Mouse (Mus musculus) hindbrain, embryonic 15.5 days (tissue): ENCODE measurements around the gene Gm49383. TPM values are rescaled to one million over a fixed set of nuclear protein-coding genes. Genes with fewer than 3 reads are reported as not detected.

Experiments used
- ATAC-seq: fragments of 200-750 bp; cut with Nextera tagmentation; 2 replicates; pipeline ENCODE4 v1.8.0; 2017; ENCODE audit warnings: low read depth, moderate number of reproducible peaks, moderate TSS enrichment; ENCODE audit not compliant: low FRiP score
- H3K27ac ChIP-seq: fragments of 300-500 bp; sonication (generic); replicated peaks from 2 replicates; pipeline ENCODE4 v1.5.1; 2015; ENCODE audit warnings: mild to moderate bottlenecking, inconsistent platforms
- H3K27me3 ChIP-seq: fragments of 300-500 bp; sonication (generic); 2 replicates; pipeline ENCODE4 v1.6.1; 2015; ENCODE audit warnings: control low read depth, inconsistent platforms
- H3K36me3 ChIP-seq: fragments of 300-500 bp; sonication (generic); 2 replicates; pipeline ENCODE4 v1.6.1; 2015; ENCODE audit warnings: control low read depth, inconsistent platforms
- H3K4me1 ChIP-seq: fragments of 300-500 bp; sonication (generic); replicated peaks from 2 replicates; pipeline ENCODE4 v1.6.1; 2015; ENCODE audit warnings: control low read depth, inconsistent platforms
- H3K4me2 ChIP-seq: fragments of 300-500 bp; sonication (generic); 2 replicates; pipeline ENCODE4 v1.6.1; 2015; ENCODE audit warnings: moderate library complexity, mild to moderate bottlenecking, inconsistent platforms
- H3K4me3 ChIP-seq: fragments of 300-500 bp; sonication (generic); 2 replicates; pipeline ENCODE4 v1.5.1; 2015; ENCODE audit warnings: mild to moderate bottlenecking, inconsistent platforms
- H3K9ac ChIP-seq: fragments of 300-500 bp; sonication (generic); 2 replicates; pipeline ENCODE4 v1.6.1; 2015; ENCODE audit warnings: inconsistent platforms
- H3K9me3 ChIP-seq: fragments of 300-500 bp; sonication (generic); 2 replicates; pipeline ENCODE4 v1.6.1; 2016; ENCODE audit warnings: control low read depth, inconsistent platforms
- WGBS: fragments of 180-500 bp; shearing (Covaris S2); methylation state at CpG from one replicate; pipeline ENCODE4 v1.1.7; 2015; 5-methylcytosine and 5-hydroxymethylcytosine counted together
- polyA plus RNA-seq: library from polyadenylated mRNA; unstranded; fragments of >200 nt; fragmentation: Nextera tagmentation; extraction: Ambion mirVana; gene quantifications from 2 replicates; pipeline ENCODE4 v1.2.1, GENCODE M21; 2015

Gm49383 gene
- polyA plus RNA-seq, 1 experiment from 2014 or later: 14.1 TPM

GRCm38 (mm10) chr12:69214393-69214792 is 17.5 kb upstream of the Gm49383 start:
- H3K9me3 ChIP-seq: no peaks in the 10 kb centered on the region
- H3K4me1 ChIP-seq: no peaks in the 10 kb centered on the region
- no peaks in the 10 kb centered on the region for H3K36me3 ChIP-seq
- H3K4me3 ChIP-seq: no peak overlapping the region
- no peak for ATAC-seq
- H3K9ac ChIP-seq: no peak overlapping the region
- H3K4me2 ChIP-seq: no peak overlapping the region
- H3K27ac ChIP-seq: no peak overlapping the region
- H3K27me3 ChIP-seq: no peaks in the 10 kb centered on the region
- WGBS: 95% methylated on average over 7 of the region's 7 CpGs

DNA sequence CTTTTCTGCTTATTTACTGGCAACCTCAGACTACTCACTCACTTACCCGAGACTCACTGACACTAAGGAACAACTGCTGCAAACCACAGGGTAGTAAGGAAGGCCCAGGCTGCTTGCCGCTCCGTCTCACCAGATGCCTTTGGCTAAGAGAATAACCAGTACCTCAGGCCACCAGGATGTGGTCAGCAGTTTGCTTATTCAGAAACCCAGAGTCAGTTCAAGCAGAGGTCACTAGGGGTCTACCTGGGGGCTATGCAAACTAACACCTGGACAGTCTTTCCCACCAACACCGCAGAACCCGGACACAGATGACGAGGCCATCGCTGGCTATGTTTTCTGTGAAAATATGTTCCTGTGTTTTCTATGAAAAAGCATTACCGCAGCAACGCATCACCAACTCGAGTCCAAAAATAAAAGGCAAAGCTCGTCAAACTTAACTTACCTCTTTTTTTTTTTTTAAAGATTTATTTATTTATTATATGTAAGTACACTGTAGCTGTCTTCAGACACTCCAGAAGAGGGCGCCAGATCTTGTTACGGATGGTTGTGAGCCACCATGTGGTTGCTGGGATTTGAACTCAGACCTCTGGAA is 16.4 kb upstream of the Gm49383 start:
- H3K4me2 ChIP-seq: no peak overlapping the region
- 95% methylated on average over 13 of the region's 13 CpGs for WGBS
- no peak overlapping the region for H3K27ac ChIP-seq
- H3K9ac ChIP-seq: no peak overlapping the region
- no peak overlapping the region for H3K4me3 ChIP-seq
- no peak for ATAC-seq
- no peaks in the 10 kb centered on the region for H3K36me3 ChIP-seq
- no peaks in the 10 kb centered on the region for H3K9me3 ChIP-seq
- H3K4me1 ChIP-seq: no peaks in the 10 kb centered on the region
- no peaks in the 10 kb centered on the region for H3K27me3 ChIP-seq

DNA sequence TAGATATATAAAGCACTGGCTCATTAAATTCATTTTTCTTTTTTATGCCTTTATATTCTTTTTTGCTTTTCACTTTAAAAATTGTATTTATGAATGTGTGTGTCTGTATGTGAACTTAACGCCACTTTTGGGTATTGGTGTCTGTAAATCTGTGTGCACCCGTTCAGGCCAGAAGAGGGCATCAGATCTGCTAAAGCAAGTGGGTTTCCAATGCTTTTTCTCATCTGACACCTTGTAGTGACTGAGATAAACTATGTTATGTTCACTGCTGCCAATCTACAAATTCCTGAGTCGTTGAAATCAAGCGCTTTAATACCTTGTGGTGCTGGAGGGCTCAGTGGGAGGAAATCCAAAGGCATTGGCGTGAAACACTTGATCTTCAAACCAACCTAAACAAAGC is 14.2 kb upstream of the Gm49383 start:
- no peak for ATAC-seq
- Histone ChIP-seq H3K9me3 (no peaks in the 10 kb centered on the region), H3K4me3 (no peak overlapping the region), H3K27ac (no peak overlapping the region), H3K36me3 (no peaks in the 10 kb centered on the region), H3K4me2 (no peak overlapping the region), H3K27me3 (no peaks in the 10 kb centered on the region), H3K9ac (no peak overlapping the region), H3K4me1 (no peaks in the 10 kb centered on the region)
- WGBS: 86% methylated on average over 5 of the region's 5 CpGs

GRCm38 (mm10) chr12:69210056-69210979 is 13.4 kb upstream of the Gm49383 start:
- Histone ChIP-seq H3K9me3 (no peaks in the 10 kb centered on the region), H3K4me1 (no peaks in the 10 kb centered on the region), H3K4me3 (no peak overlapping the region), H3K36me3 (no peaks in the 10 kb centered on the region), H3K27me3 (no peaks in the 10 kb centered on the region), H3K27ac (no peak overlapping the region), H3K9ac (no peak overlapping the region), H3K4me2 (no peak overlapping the region)
- 91% methylated on average over 18 of the region's 18 CpGs for WGBS
- ATAC-seq: no peak

DNA sequence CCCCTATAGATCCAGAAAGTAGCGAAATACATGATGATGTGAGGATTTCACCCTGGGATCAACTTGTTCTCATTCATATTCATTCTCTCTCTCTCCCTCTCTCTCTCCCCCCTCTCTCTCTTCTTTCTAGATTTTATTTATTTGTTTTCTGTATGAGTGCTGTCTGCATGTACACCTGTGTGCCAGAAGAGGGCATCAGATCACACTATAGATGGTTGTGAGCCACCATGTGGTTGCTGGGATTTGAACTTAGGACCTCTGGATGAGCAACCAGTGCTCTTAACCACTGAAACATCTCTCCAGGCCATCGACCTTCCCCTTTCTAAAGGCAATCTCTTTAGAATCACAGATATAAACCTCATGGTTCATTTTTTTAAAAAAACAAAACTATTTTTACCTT is 11.6 kb upstream of the Gm49383 start:
- 91% methylated on average over 2 of the region's 2 CpGs for WGBS
- H3K4me3 ChIP-seq: no peak overlapping the region
- H3K9me3 ChIP-seq: no peaks in the 10 kb centered on the region
- no peak overlapping the region for H3K27ac ChIP-seq
- no peaks in the 10 kb centered on the region for H3K4me1 ChIP-seq
- ATAC-seq: no peak
- H3K4me2 ChIP-seq: no peak overlapping the region
- H3K9ac ChIP-seq: no peak overlapping the region
- no peaks in the 10 kb centered on the region for H3K27me3 ChIP-seq
- H3K36me3 ChIP-seq: no peaks in the 10 kb centered on the region

DNA sequence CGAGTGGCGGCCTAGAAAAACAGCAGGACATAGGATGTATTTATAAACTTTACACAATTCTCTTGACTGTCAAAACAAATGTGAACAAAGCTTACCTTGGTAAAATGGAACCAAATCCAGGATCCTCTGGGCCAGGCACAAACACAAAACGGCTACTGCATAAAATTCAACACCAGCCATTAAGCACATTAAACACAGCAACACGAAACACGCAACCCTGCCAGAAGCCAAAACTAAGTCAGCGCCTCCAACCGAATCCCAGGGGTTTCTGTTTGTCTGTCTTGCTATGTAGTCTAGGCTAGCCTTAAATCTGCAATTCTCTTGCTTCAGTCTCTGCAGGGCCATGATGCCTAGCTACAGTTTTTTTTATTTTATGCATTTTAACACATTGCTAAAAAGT is 11.0 kb upstream of the Gm49383 start:
- Histone ChIP-seq H3K9me3 (no peaks in the 10 kb centered on the region), H3K4me3 (no peak overlapping the region), H3K27me3 (no peaks in the 10 kb centered on the region), H3K27ac (no peak overlapping the region), H3K4me1 (no peaks in the 10 kb centered on the region), H3K36me3 (no peaks in the 10 kb centered on the region), H3K4me2 (no peak overlapping the region), H3K9ac (no peak overlapping the region)
- no peak for ATAC-seq
- WGBS: 93% methylated on average over 7 of the region's 7 CpGs

DNA sequence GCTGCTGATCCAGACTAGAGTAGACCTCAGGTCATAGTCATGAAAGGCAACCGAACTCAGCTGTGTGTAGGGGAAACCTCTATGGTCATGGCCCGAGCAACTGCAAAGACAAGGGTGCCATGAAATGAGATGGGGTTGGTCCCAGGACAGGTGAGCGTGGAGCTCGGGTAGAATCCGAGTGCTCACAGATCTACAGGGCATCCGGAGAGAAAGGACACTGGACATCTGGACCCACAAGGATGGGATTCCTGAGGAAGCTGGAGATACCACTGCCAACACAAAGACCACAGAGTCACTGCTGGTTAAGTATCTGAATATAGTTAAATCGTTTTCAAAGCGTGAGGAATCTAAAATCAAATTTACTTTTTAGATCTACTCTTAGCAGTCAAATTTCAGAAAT is 10.5 kb upstream of the Gm49383 start:
- no peak overlapping the region for H3K27ac ChIP-seq
- no peak overlapping the region for H3K9ac ChIP-seq
- no peak overlapping the region for H3K4me3 ChIP-seq
- 95% methylated on average over 8 of the region's 8 CpGs for WGBS
- H3K9me3 ChIP-seq: no peaks in the 10 kb centered on the region
- H3K27me3 ChIP-seq: no peaks in the 10 kb centered on the region
- ATAC-seq: no peak
- H3K4me1 ChIP-seq: no peaks in the 10 kb centered on the region
- H3K36me3 ChIP-seq: no peaks in the 10 kb centered on the region
- no peak overlapping the region for H3K4me2 ChIP-seq

GRCm38 (mm10) chr12:69204052-69204833 is 7.3 kb upstream of the Gm49383 start, which contains the start of gene Gm49384:
TSS of gene Gm49384 (minus strand) at chr12:69204267.
- peak; percentile 52; the same call in 1 of the 2 replicates for ATAC-seq
- H3K27ac ChIP-seq: no peak within 1 kb of the TSS
- H3K27me3 ChIP-seq: no peaks in the 10 kb centered on the region
- no peaks in the 10 kb centered on the region for H3K9me3 ChIP-seq
- no peak within 1 kb of the TSS for H3K9ac ChIP-seq
- peak within 1 kb of the TSS; percentile 25; the same call in 1 of the 2 replicates for H3K4me2 ChIP-seq
- H3K4me1 ChIP-seq: peaks cover 7% of the 10 kb centered on the region
- H3K4me3 ChIP-seq: no peak within 1 kb of the TSS
- peaks cover 11% of the 10 kb centered on the region; the same call in 1 of the 2 replicates for H3K36me3 ChIP-seq
- WGBS: 61% methylated on average over 16 of the region's 16 CpGs

GRCm38 (mm10) chr12:69198985-69199384 is 2.1 kb upstream of the Gm49383 start:
- Histone ChIP-seq H3K4me3 (peak overlapping the region; percentile 73; the same call in 1 of the 2 replicates), H3K27me3 (no peaks in the 10 kb centered on the region), H3K36me3 (peaks cover 11% of the 10 kb centered on the region; the same call in 1 of the 2 replicates), H3K9ac (peak overlapping the region; percentile 74; the same call in 1 of the 2 replicates), H3K27ac (no peak overlapping the region), H3K4me2 (peak overlapping the region; percentile 84), H3K9me3 (no peaks in the 10 kb centered on the region), H3K4me1 (peaks cover 35% of the 10 kb centered on the region)
- no peak for ATAC-seq

GRCm38 (mm10) chr12:69198164-69198535 is 1.2 kb upstream of the Gm49383 start, which contains the start of gene Dnaaf2:
TSS of gene Dnaaf2 (minus strand) at chr12:69198429.
- ATAC-seq: peak; percentile 59
- Histone ChIP-seq H3K9ac (peak within 1 kb of the TSS; percentile 74), H3K4me1 (peaks cover 35% of the 10 kb centered on the region), H3K4me2 (peak within 1 kb of the TSS; percentile 84), H3K9me3 (no peaks in the 10 kb centered on the region), H3K36me3 (peaks cover 11% of the 10 kb centered on the region; the same call in 1 of the 2 replicates), H3K27ac (peak within 1 kb of the TSS; percentile 95), H3K4me3 (peak within 1 kb of the TSS; percentile 73), H3K27me3 (no peaks in the 10 kb centered on the region)
- 1% methylated on average over 18 of the region's 18 CpGs for WGBS

GRCm38 (mm10) chr12:69197378-69198163 is 667 bp upstream of the Gm49383 start:
- Histone ChIP-seq H3K27ac (peak overlapping the region; percentile 95), H3K36me3 (peaks cover 11% of the 10 kb centered on the region; the same call in 1 of the 2 replicates), H3K4me3 (peak overlapping the region; percentile 73), H3K4me1 (peaks cover 35% of the 10 kb centered on the region), H3K9me3 (no peaks in the 10 kb centered on the region), H3K9ac (peak overlapping the region; percentile 74), H3K27me3 (no peaks in the 10 kb centered on the region), H3K4me2 (peak overlapping the region; percentile 84)
- under 1% methylated on average over 91 of the region's 94 CpGs for WGBS
- ATAC-seq: peak; percentile 79
